Mouse (Mus musculus): Measurements from ENCODE around the gene Trem2. TPM values are rescaled to one million over a fixed set of nuclear protein-coding genes. Genes with fewer than 3 reads are reported as not detected.

The Trem2 gene
- polyA plus RNA-seq (2014; fragmentation: Illumina TruSeq; extraction: RNeasy Lipid Tissue Mini Kit (QIAGEN cat#74804); ENCODE audit: low read depth, low replicate concordance), result 11.4 TPM

GRCm38 (mm10) chr17:48346231-48346630 lies at the start of gene Trem2:
Gene Trem2, plus strand, starts transcription at chr17:48346401.

GRCm38 (mm10) chr17:48299203-48299602 lies 47.0 kb upstream of the Trem2 start, which contains the start of gene Treml2:
Gene Treml2, plus strand, starts transcription at chr17:48299498.

GRCm38 (mm10) chr17:48315905-48316579 lies 30.2 kb upstream of the Trem2 start, which contains the start of gene B430306N03Rik:
Gene B430306N03Rik, plus strand, starts transcription at chr17:48316141.

GRCm38 (mm10) chr17:48359616-48360015 lies 13.4 kb downstream of the Trem2 start, which contains the start of gene Treml1:
Gene Treml1, plus strand, starts transcription at chr17:48359916.

Other genes starting within 250 kb of the Trem2 start
- gene 9830107B12Rik, start 200.1 kb upstream of the Trem2 start, polyA plus RNA-seq (2014; fragmentation: Illumina TruSeq; extraction: RNeasy Lipid Tissue Mini Kit (QIAGEN cat#74804); ENCODE audit: low read depth, low replicate concordance), result not detected
- 0.74 TPM for gene A530064D06Rik, start 179.1 kb upstream of the Trem2 start, polyA plus RNA-seq (2014; fragmentation: Illumina TruSeq; extraction: RNeasy Lipid Tissue Mini Kit (QIAGEN cat#74804); ENCODE audit: low read depth, low replicate concordance)
- not detected for gene Trem1, start 113.6 kb upstream of the Trem2 start, polyA plus RNA-seq (2014; fragmentation: Illumina TruSeq; extraction: RNeasy Lipid Tissue Mini Kit (QIAGEN cat#74804); ENCODE audit: low read depth, low replicate concordance)
- gene Trem3, start 98.6 kb upstream of the Trem2 start, polyA plus RNA-seq (2014; fragmentation: Illumina TruSeq; extraction: RNeasy Lipid Tissue Mini Kit (QIAGEN cat#74804); ENCODE audit: low read depth, low replicate concordance), result not detected
- 0.53 TPM for gene Treml4, start 82.1 kb upstream of the Trem2 start, polyA plus RNA-seq (2014; fragmentation: Illumina TruSeq; extraction: RNeasy Lipid Tissue Mini Kit (QIAGEN cat#74804); ENCODE audit: low read depth, low replicate concordance)
- 0.36 TPM for gene Treml2, start 46.9 kb upstream of the Trem2 start, polyA plus RNA-seq (2014; fragmentation: Illumina TruSeq; extraction: RNeasy Lipid Tissue Mini Kit (QIAGEN cat#74804); ENCODE audit: low read depth, low replicate concordance)
- 0.68 TPM for gene B430306N03Rik, start 30.3 kb upstream of the Trem2 start, polyA plus RNA-seq (2014; fragmentation: Illumina TruSeq; extraction: RNeasy Lipid Tissue Mini Kit (QIAGEN cat#74804); ENCODE audit: low read depth, low replicate concordance)
- not detected for gene Treml1, start 13.5 kb downstream of the Trem2 start, polyA plus RNA-seq (2014; fragmentation: Illumina TruSeq; extraction: RNeasy Lipid Tissue Mini Kit (QIAGEN cat#74804); ENCODE audit: low read depth, low replicate concordance)
- 24.5 TPM for gene Nfya, start 63.5 kb downstream of the Trem2 start, polyA plus RNA-seq (2014; fragmentation: Illumina TruSeq; extraction: RNeasy Lipid Tissue Mini Kit (QIAGEN cat#74804); ENCODE audit: low read depth, low replicate concordance)
- gene Oard1, start 63.6 kb downstream of the Trem2 start, polyA plus RNA-seq (2014; fragmentation: Illumina TruSeq; extraction: RNeasy Lipid Tissue Mini Kit (QIAGEN cat#74804); ENCODE audit: low read depth, low replicate concordance), result 39.9 TPM
- gene Apobec2, start 86.5 kb downstream of the Trem2 start, polyA plus RNA-seq (2014; fragmentation: Illumina TruSeq; extraction: RNeasy Lipid Tissue Mini Kit (QIAGEN cat#74804); ENCODE audit: low read depth, low replicate concordance), result 0.21 TPM
- not detected for gene Tspo2, start 105.1 kb downstream of the Trem2 start, polyA plus RNA-seq (2014; fragmentation: Illumina TruSeq; extraction: RNeasy Lipid Tissue Mini Kit (QIAGEN cat#74804); ENCODE audit: low read depth, low replicate concordance)
- gene Unc5cl, start 108.5 kb downstream of the Trem2 start, polyA plus RNA-seq (2014; fragmentation: Illumina TruSeq; extraction: RNeasy Lipid Tissue Mini Kit (QIAGEN cat#74804); ENCODE audit: low read depth, low replicate concordance), result 1.2 TPM